Mouse (Mus musculus): ENCODE results near the gene Gabbr2. TPM values are rescaled to one million over a fixed set of nuclear protein-coding genes. Genes with fewer than 3 reads are reported as not detected.

The Gabbr2 gene
- total and polyA plus RNA-seq, 2 experiments from 2014 or later, result 17.7 to 98.9 TPM

DNA sequence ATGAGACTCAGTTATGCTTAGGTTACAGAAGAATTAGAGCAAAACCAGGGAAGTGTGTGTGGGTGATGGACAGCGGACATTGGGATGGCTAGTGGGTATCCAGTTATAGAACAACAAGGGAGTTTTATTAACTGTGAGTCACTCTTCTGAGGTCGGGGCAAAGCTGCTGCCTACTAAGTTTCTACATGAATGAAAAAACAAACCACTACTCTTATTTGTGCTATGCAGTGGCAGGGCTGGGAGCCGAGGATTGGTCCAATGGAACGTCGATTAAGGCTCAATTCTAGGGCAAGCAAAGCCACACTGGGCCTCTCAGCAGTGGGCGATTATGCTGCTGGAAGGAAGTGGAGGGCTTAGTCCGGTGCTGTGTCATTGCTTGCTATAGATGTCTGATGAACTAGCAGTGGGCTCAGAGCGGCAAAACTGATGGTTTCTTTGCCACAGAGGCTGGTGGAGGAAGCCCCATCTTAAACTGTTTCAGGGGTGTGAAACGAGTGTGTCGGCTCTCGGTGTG lies 316.3 kb downstream of the Gabbr2 start:
- H3K36me3 ChIP-seq (ENCODE audit: insufficient read depth, low read length), result peaks cover 20% of the 10 kb centered on the region; the same call in 1 of the 2 replicates
- no peak overlapping the region for H3K27ac ChIP-seq
- H3K4me2 ChIP-seq (ENCODE audit: low read depth, low read length), result no peak overlapping the region
- no peak overlapping the region for H3K4me3 ChIP-seq (ENCODE audit: low read length)
- no peak for TF ChIP-seq CTCF (IDR thresholded peaks at IDR 0.05; ENCODE audit: low read depth)
- DNase-seq (ENCODE audit: low spot score), result no peak
- ATAC-seq, result no peak
- H3K9me3 ChIP-seq (ENCODE audit: low read length), result no peaks in the 10 kb centered on the region
- H3K4me1 ChIP-seq (ENCODE audit: insufficient read depth, low read length), result no peaks in the 10 kb centered on the region
- WGBS, result 70% methylated on average over 11 of the region's 11 CpGs
- no peaks in the 10 kb centered on the region for H3K27me3 ChIP-seq (ENCODE audit: insufficient read depth, low read length)
- H3K9ac ChIP-seq (replicated peaks; ENCODE audit: low read length), result no peak overlapping the region

DNA sequence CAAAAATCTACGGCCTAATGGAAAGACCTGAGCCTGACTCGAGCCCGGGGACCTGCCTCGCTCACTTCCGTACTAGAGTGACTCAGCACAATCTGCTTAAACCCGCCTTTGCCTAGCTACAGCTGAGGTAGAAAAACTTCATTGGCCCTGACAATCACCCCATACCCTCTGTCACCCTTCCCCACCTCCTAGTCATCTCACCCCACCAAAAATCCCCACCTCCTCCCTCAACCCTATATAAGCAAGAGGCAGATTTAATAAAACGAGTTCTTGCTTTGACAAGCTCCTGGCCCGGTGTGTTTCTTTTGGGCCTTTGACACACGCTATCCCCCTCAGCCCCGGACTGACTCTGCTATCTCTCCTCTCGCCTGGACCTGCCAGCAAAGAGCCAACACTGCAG lies 323.1 kb downstream of the Gabbr2 start:
- no peak overlapping the region for H3K27ac ChIP-seq
- H3K27me3 ChIP-seq (ENCODE audit: insufficient read depth, low read length), result no peaks in the 10 kb centered on the region
- no peak overlapping the region for H3K4me3 ChIP-seq (ENCODE audit: low read length)
- 74% methylated on average over 11 of the region's 11 CpGs for WGBS
- H3K9me3 ChIP-seq (ENCODE audit: low read length), result no peaks in the 10 kb centered on the region
- DNase-seq (ENCODE audit: low spot score) (no peak), ATAC-seq (no peak)
- TF ChIP-seq CTCF (IDR thresholded peaks at IDR 0.05; ENCODE audit: low read depth), result no peak
- peaks cover 5% of the 10 kb centered on the region; the same call in 1 of the 2 replicates for H3K36me3 ChIP-seq (ENCODE audit: insufficient read depth, low read length)
- no peak overlapping the region for H3K4me2 ChIP-seq (ENCODE audit: low read depth, low read length)
- no peak overlapping the region for H3K9ac ChIP-seq (replicated peaks; ENCODE audit: low read length)
- no peaks in the 10 kb centered on the region for H3K4me1 ChIP-seq (ENCODE audit: insufficient read depth, low read length)

DNA sequence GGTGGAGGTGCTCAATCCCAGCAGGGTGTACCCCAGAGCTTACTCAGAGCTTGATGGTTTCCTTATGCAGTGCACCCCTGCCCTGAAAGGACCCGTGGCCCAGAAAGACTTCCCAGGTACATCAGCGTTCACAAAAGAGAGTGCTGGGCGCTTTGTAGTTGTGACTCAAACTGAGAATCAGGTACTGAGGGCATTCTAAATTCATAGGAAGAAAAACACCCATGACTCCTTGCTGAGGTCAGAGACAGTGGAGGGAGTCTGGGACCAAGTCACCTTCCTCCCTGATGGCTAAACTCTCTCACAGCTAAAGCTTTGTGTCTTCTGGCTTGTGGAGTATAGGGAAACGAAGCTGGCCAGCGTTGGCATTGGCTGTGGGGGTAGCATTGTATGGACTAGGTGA lies 325.3 kb downstream of the Gabbr2 start:
- H3K4me2 ChIP-seq (ENCODE audit: low read depth, low read length), result no peak overlapping the region
- no peaks in the 10 kb centered on the region for H3K27me3 ChIP-seq (ENCODE audit: insufficient read depth, low read length)
- H3K4me3 ChIP-seq (ENCODE audit: low read length), result no peak overlapping the region
- no peaks in the 10 kb centered on the region for H3K9me3 ChIP-seq (ENCODE audit: low read length)
- no peaks in the 10 kb centered on the region; the same call in 1 of the 2 replicates for H3K36me3 ChIP-seq (ENCODE audit: insufficient read depth, low read length)
- DNase-seq (ENCODE audit: low spot score) (no peak), ATAC-seq (no peak)
- no peak overlapping the region for H3K9ac ChIP-seq (replicated peaks; ENCODE audit: low read length)
- H3K4me1 ChIP-seq (ENCODE audit: insufficient read depth, low read length), result no peaks in the 10 kb centered on the region
- 68% methylated on average over 5 of the region's 5 CpGs for whole genome bisulfite sequencing
- no peak overlapping the region for H3K27ac ChIP-seq
- no peak for TF ChIP-seq CTCF (IDR thresholded peaks at IDR 0.05; ENCODE audit: low read depth)

DNA sequence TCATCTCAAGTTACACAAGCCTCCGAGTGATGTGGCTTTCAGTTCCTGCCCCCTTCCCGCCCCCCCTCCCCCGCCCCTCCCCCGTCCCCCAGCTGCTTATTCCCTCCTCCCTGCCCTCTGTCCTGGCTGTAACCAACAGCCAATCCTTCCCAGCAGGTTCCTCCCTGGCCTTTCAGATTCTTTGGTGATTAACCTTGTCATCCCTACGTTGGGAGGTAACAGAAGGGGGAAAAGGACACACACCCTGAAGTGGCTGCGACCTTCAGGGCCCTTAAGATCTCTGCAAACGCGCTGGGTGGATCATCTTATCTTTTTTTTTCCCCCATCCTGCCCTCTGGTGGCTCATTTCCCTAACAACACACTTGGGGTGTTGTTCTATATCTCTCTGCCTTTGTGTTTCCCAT lies 326.3 kb downstream of the Gabbr2 start:
- Histone ChIP-seq H3K9ac (replicated peaks; ENCODE audit: low read length) (no peak overlapping the region), H3K4me1 (ENCODE audit: insufficient read depth, low read length) (no peaks in the 10 kb centered on the region), H3K4me2 (ENCODE audit: low read depth, low read length) (no peak overlapping the region), H3K27me3 (ENCODE audit: insufficient read depth, low read length) (no peaks in the 10 kb centered on the region), H3K27ac (no peak overlapping the region), H3K4me3 (ENCODE audit: low read length) (no peak overlapping the region), H3K9me3 (ENCODE audit: low read length) (no peaks in the 10 kb centered on the region), H3K36me3 (ENCODE audit: insufficient read depth, low read length) (no peaks in the 10 kb centered on the region; the same call in 1 of the 2 replicates)
- DNase-seq (ENCODE audit: low spot score) (peak; percentile 60), ATAC-seq (no peak; the same call in 1 of the 2 replicates)
- WGBS, result 6% methylated on average over 8 of the region's 8 CpGs
- TF ChIP-seq CTCF (IDR thresholded peaks at IDR 0.05; ENCODE audit: low read depth), result peak; percentile 68

DNA sequence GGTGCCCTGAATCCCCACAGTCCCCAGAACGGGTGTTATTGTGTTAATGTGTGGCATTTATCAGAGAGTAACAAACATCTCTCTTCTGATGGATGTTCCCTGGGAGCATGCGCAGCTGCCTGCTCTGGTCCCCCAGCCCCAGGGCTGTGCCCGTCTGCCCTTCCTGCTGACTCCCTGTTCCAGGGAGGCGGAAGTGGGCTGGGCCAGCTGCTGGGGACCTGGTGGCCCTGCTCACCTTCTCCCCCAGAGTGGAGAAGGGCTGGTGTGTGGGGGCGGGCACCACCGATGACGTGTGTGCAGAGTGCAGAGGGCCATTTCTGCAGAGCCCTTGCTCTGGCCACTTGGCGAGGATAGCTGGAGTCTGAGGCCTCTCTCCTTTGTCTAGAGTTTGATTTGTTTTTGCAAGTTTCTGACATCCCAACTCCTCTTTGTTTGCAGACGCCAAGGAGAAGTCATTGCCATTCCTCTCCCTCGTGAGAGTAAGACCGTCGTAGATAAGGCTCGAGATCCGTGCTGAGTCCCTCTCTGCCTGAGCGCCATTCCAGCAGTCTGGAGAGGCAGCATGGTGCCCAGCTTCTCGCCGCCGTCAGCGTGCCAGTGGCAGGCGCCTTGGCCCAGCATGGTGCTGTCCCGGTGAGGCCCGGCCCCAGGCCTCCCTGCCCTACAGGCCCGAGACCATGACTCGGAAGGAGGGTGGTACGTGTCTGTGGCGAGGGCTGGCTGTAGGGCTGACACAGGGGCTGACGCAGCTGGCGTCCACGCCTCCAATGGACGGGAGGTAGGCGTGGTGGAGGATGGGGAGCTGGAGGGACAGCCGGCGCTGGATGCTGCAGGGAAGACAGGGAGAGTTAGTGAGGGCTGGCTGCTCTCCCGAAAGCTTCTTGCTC lies 327.3 kb downstream of the Gabbr2 start:
- Histone ChIP-seq H3K9me3 (ENCODE audit: low read length) (no peaks in the 10 kb centered on the region), H3K9ac (replicated peaks; ENCODE audit: low read length) (peak overlapping the region; percentile 28; the same call in 1 of the 2 replicates), H3K36me3 (ENCODE audit: insufficient read depth, low read length) (no peaks in the 10 kb centered on the region; the same call in 1 of the 2 replicates), H3K27me3 (ENCODE audit: insufficient read depth, low read length) (no peaks in the 10 kb centered on the region), H3K27ac (no peak overlapping the region), H3K4me2 (ENCODE audit: low read depth, low read length) (peak overlapping the region; percentile 42), H3K4me3 (ENCODE audit: low read length) (0 out of 2 replicates have a peak overlapping the region, but pooled peaks have one; percentile 14), H3K4me1 (ENCODE audit: insufficient read depth, low read length) (no peaks in the 10 kb centered on the region)
- peak; percentile 51 for DNase-seq (ENCODE audit: low spot score)
- WGBS, result 15% methylated on average over 34 of the region's 34 CpGs
- TF ChIP-seq CTCF (IDR thresholded peaks at IDR 0.05; ENCODE audit: low read depth), result no peak
- peak; percentile 64; the same call in 1 of the 2 replicates for ATAC-seq

DNA sequence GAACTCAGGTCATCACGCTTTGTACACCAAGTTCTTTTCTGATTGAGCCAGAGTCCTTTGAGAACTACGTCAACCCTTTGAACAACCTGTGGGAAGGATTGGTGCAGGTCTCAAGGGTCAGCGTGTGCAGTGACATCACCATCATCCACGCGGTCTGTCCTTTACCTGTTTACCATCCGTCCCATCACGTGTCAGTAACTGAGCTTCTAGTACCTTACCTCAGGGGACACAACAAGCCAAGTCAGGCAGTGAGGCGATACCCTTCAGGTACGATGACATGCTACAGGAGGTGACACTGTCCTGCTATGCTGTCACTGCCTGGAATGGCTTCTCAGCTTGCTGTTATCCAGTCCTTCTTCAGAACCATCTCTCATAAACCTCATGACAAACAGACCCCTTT lies 330.2 kb downstream of the Gabbr2 start:
- Histone ChIP-seq H3K4me3 (ENCODE audit: low read length) (no peak overlapping the region), H3K4me1 (ENCODE audit: insufficient read depth, low read length) (no peaks in the 10 kb centered on the region), H3K4me2 (ENCODE audit: low read depth, low read length) (no peak overlapping the region), H3K36me3 (ENCODE audit: insufficient read depth, low read length) (no peaks in the 10 kb centered on the region; the same call in 1 of the 2 replicates), H3K27ac (no peak overlapping the region), H3K27me3 (ENCODE audit: insufficient read depth, low read length) (no peaks in the 10 kb centered on the region), H3K9ac (replicated peaks; ENCODE audit: low read length) (no peak overlapping the region), H3K9me3 (ENCODE audit: low read length) (no peaks in the 10 kb centered on the region)
- TF ChIP-seq CTCF (IDR thresholded peaks at IDR 0.05; ENCODE audit: low read depth), result no peak
- DNase-seq (ENCODE audit: low spot score) (no peak), ATAC-seq (no peak)
- 84% methylated on average over 9 of the region's 9 CpGs for WGBS
